Mouse (Mus musculus): ENCODE results near the gene Lrpap1. TPM values are rescaled to one million over a fixed set of nuclear protein-coding genes. Genes with fewer than 3 reads are reported as not detected.

Lrpap1 gene
- total and polyA plus RNA-seq, 3 experiments: 31.4 to 116 (median 112) TPM

DNA sequence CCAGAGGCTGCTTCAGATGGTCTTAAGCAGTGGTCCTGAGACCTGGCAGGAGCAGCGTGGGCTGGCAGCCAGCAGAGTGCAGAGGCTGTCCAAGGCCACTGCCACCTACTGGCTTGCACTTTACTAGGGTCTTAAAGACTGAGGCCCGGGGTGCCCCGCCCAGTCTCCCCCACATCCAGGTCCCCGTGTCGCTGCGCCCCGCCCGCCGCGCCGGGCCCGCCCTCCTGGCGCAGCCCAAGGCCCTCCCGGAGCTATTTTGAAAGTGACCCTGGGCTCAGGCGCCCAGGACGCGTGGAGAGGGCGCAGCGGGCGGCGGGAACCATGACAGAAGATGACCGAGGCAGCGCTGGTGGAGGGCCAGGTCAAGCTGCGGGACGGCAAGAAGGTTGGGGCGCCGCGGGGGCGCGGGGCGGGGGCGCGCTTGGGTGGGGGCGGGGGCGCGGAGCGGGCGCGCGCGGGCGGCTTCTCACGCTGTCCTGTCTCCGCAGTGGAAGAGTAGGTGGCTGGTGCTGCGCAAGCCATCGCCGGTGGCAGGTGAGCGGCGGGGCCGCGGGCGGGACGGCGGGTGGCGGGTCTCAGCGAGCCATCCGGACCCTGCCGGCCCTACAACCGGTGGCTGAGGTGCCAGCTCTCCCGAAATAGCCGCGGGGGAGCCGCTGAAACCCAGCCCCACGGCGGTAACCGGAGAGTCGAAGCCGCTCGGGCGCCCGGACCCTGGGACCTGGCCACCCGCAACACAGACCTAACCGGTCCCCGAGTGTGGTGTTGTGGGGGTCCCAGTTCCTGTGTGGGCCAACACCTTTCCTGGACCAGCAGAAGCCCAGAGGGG lies 48.7 kb downstream of the Lrpap1 start, which contains the start of gene Dok7:
Gene Dok7, plus strand, starts transcription at position 163 of the 829 bp plus-strand sequence.
- DNase-seq: peak; percentile 88

DNA sequence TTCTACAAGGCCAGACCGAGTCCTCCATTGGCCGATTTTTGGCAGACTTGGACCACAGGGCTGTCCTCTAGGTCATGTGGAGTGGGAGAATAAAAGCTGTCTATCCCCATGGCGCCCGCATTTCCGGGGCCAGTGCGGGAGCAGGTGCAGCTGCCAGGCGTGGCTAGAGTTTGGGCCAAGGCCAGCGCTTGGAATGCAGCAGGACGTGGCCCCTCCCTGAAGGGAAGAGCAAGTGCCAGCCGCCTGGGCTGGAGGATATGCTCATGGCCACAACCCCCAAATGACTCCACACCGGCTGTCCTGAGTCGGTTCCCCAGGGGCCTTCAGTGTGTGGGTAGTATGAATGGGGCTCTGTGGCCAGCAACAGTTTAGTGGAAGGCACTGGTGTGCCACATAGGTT lies 50.5 kb downstream of the Lrpap1 start:
- DNase-seq: peak; percentile 83

DNA sequence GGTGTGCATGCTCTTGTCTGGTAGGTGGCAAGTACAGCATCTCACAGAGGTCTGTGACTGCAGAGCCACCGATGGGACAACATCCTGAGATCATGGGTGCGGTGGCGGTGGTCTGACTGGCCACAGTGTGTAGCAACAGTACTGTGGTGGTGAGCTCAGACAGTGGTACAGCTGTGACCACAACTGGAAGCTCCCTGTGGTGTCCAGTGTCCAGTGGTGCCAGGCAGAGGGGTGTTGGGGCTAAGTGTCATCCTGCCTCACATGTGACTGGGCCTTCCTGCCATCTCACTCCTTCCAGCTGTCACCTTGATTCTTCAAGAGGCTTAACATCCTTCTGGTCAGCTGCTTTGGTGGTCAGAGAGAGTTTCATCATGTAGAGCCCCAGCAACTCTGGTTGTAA lies 50.9 kb downstream of the Lrpap1 start:
- no peak for DNase-seq

DNA sequence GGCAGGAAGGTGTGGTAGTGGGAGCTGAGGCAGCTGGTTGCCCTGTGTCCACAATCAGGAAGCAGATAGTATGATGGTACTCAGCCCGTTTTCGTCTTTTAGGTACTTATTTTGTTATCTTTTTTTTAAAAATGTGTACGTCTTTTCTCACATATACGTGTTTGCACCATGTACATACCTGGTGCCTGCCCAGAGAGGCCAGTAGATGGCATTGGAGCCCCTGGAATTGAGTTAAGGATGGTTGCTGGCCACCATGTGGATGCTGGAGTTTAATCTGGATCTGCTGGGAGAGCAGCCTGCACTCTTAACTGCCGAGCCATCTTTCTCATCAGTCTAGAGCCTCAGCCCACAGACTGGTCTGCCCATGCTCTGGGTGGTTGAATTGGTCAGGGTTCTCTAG lies 55.0 kb downstream of the Lrpap1 start:
- no peak for DNase-seq

DNA sequence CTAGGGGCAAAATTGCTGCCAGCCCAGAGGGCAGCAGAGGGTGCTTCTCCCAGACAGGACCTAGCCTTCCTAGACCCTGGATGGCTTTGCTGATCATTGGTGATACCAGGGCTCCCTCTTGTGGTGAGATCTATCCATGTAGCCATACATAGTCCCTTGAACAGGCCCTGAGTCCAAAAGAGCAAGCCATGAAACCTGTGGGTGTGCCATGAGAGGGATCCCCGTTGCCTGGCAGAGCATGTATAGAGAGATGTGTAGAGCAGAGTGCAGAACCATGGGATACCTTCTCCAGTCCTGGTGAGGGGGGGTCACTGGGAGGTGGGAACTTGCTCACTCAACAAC lies 62.5 kb downstream of the Lrpap1 start:
- peak; percentile 81 for DNase-seq

DNA sequence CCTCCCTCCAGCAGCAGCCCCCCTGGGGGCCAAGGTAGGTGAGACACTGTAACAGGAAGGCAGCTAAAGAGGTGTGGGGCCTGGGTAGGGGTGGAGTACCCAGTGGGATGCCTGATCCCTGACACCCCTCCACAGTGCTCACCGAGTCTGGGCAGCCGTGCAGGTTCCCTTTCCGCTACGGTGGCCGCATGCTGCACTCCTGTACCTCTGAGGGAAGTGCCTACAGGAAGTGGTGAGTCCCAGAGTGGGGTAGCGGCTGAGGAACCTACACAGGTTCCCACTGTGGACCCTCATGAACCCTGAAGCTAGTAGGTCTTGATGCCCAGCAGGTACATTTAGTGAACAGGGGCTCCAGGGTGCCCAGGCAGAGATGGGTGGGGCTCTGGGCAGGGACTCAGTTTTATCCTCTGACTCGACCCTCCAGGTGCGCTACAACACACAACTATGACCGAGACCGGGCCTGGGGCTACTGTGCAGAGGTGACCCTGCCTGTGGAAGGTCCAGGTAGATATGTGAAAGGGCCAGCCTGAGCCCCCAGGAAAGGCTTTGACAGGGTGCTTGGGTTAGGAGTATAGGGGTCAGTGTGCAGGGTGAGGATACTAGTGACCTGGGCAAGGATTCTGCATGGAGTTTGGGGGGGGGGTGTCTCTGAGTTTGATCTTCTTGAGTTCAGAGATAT lies 63.0 kb downstream of the Lrpap1 start:
- no peak for DNase-seq

Other genes starting within 250 kb of the Lrpap1 start
- gene Msantd1, start 197.8 kb downstream of the Lrpap1 start, total RNA-seq (2021): 1 to 10 TPM in 1 of 2 experiments, under 1 TPM in 1; 0.45 to 2.6 TPM
- gene Msantd1, start 197.8 kb downstream of the Lrpap1 start, polyA plus RNA-seq (2012; rRNA removed): 3.6 and 4.0 TPM in 2 replicates
- 10 to 100 TPM; 15.0 to 25.8 TPM for gene Rgs12, start 156.3 kb downstream of the Lrpap1 start, total RNA-seq (2021)
- gene Rgs12, start 156.3 kb downstream of the Lrpap1 start, polyA plus RNA-seq (2012; rRNA removed): 34.7 and 39.2 TPM in 2 replicates
- 1 to 10 TPM in 1 of 2 experiments, under 1 TPM in 1; 0.90 to 2.8 TPM for gene Hgfac, start 64.3 kb downstream of the Lrpap1 start, total RNA-seq (2021)
- 1.1 and 1.5 TPM in 2 replicates for gene Hgfac, start 64.3 kb downstream of the Lrpap1 start, polyA plus RNA-seq (2012; rRNA removed)
- gene Dok7, start 49.0 kb downstream of the Lrpap1 start, total RNA-seq (2021): 10 to 100 TPM in 1 of 2 experiments, 1 to 10 TPM in 1; 4.8 to 17.0 TPM
- gene Dok7, start 49.0 kb downstream of the Lrpap1 start, polyA plus RNA-seq (2012; rRNA removed): 12.4 and 12.7 TPM in 2 replicates
- gene Adra2c, start 172.6 kb upstream of the Lrpap1 start, total RNA-seq (2021): 1 to 10 TPM in 1 of 2 experiments, under 1 TPM in 1; 0.40 to 1.0 TPM
- gene Adra2c, start 172.6 kb upstream of the Lrpap1 start, polyA plus RNA-seq (2012; rRNA removed): 1.5 and 3.3 TPM in 2 replicates